Mouse (Mus musculus) brain, embryonic 14.5 days (tissue): ENCODE measurements around the gene Ncbp3.

Source experiments
- CTCF ChIP-seq: fragments of 200-500 bp; IDR thresholded peaks from 2 replicates; pipeline ENCODE4 v1.5.1; 2012; ENCODE audit warnings: inconsistent platforms, mild to moderate bottlenecking, moderate library complexity, borderline replicate concordance; ENCODE audit not compliant: insufficient read depth, insufficient read length; ENCODE audit errors: extremely low read depth
- POLR2A ChIP-seq: fragments of 200-500 bp; IDR thresholded peaks from 2 replicates; pipeline ENCODE4 v1.6.1; 2012; ENCODE audit warnings: mild to moderate bottlenecking, inconsistent platforms, borderline replicate concordance; ENCODE audit not compliant: poor library complexity, insufficient read depth, insufficient read length, severe bottlenecking; ENCODE audit errors: extremely low read depth

DNA sequence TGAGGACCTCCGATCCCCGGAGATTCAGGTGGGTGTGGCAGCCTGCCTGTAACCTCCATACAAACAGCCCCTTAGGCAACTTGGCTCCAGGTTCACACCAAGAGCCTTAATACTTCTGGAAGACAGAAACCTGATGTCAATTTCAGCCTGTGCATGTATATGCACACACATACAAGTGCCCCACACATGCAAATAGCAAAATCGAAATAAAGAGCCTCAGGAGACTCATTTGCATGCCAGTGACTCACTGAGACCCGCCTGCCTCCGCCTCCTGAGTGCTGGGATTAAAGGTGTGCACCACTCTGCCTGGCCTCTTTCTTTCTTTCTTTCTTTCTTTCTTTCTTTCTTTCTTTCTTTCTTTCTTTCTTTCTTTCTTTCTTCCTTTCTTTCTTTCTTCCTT, 51.3 kb downstream of the Ncbp3 start:
- TF ChIP-seq CTCF: no peak
- no peak for TF ChIP-seq POLR2A
